Mouse (Mus musculus) left cerebral cortex, adult 8-10 months (tissue): Measurements from ENCODE around the gene Clba1. TPM values are rescaled to one million over a fixed set of nuclear protein-coding genes. Genes with fewer than 3 reads are reported as not detected.
A peak's percentile ranks its signal among the peaks of the same experiment; 100 is the strongest.

Experiments
- DNase-seq, 2 experiments: peaks; one replicate each; pipeline ENCODE4 v3.0.0; 2022; ENCODE audit warnings: low spot score in 2 of 2
- total RNA-seq, 4 experiments: library from RNA; stranded (reverse); gene quantifications; 2 replicates each; pipeline ENCODE4 v1.2.4; 2022

Clba1 gene
- total RNA-seq, 4 experiments from 2014 or later: 15.1 to 16.5 (median 16.1) TPM

DNA sequence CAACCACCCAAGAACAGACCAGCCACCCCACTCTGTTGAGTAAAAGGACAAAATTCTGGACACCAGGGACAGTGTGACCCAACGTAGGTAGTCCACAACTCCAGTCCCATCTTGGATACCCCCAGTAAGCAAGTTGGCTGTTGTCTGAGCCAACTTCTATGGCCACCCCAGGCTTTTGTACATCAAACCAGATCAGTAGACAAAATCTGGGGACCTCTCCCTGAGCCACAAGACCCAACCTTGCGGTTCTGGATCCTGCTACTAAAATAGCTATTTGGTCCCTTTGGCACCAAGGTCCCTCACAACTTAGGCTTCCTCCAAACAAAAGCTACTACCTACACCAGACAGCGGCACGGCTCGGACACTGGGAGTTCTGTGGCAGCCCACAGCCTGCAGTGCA, 13.7 kb upstream of the Clba1 start:
- no peak for DNase-seq

DNA sequence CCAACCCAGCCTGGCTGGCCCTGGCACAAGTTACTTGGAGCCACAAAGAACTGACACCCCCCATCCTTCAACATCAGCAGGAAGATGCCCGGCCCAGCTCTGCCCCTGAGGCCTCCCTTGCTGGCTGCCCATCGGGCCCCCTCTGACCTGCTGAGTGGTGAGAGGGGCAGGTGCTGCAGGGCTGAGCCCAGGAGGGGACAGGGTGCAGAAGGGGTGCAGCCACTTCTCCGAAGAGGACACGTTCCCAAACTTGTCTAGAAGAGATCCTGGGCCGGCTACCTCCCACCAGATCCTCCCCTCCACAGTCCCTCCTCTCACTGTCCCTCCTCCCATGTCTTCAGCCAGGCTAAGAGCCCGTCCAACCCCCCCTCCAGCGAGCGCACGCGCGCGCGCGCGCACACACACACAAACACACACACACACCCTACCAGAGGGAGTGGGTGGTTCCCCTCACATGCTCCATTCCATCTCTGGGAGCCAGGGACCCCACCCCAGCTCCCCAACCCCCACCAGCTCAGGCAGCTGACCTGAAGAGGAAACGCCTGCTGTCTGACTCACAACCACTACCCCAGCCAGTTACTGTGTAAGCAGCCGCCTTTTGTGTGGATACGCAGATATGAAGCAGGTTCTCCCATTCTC, 13.2 kb upstream of the Clba1 start:
- DNase-seq: no peak

DNA sequence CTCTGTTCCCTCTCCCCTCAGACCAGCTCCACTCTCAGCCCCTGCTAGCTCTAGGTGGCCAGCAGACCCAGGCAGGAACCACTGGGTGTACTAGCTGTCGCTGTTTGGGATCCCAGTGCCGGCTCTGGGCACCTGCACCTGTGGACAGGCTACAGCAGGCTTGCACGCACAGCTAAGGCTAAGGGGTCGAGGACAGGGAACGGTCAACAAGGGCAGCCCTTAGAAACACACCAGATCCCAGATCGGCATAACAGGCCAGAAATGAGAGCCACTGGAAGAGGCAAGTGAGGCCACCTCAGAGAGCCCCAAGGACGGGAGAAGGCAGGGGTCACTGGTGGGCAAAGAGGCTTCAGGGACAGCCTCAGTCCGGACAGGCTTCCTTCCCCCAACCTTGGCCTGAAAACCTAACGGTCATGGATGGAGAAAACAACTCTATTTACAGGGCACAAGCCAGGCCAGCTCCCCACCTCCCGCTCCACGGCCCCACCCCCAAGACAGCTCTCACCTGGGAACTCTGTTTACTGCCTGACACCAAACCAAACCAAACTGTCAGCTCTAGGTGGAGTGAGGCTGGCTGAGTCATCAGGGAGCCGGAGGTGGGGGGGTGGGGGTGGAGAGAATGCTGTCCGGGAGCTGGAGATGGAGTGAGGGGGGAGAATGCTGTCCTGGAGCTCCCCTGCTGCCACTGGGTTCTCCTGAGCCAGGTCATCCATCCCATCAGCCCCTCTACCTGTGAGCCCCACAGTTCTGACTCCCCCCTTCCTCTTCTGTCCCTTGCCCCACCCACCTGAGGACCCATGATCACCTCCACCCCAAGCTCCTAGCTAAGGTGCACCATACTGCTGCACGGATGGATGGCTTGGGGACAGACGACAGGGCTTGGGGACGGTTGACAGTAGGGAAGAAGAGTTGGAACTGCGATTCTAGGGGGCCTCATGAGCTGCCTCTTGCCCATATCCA, 11.9 kb upstream of the Clba1 start:
- DNase-seq: no peak

DNA sequence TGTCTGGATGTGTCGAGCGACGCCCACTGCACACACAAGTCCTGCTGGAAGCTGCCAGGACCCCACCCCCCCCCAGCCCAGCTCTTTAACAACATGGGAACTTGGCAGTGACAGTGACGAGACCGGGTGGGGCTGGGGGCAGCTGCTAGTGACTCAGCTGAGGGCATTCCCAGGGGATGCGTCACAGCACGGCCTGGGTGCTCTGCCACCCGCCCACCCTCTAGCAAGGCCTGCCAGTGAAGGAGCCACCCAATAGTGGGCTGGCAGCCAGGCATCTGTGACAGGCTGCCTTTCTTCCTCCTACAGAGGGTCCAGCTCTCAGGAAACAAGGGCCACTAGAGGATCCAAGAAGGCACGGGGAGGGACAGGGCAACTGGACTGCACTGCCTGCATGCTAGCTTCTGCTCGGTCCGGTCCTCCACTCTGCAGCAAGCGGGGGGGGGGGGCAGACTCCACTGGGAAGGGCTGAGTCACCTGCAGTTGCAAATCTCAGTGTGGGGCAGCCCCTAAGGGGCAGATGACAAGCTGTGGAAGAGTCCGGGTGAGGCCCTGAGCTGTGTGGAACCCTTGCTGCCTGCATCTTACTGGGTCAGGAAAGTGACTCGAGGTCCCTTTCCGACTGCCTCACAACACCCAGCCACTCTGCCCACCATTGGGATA, 10.9 kb upstream of the Clba1 start:
- peak in 1 of 2 experiments; percentile 84 for DNase-seq

DNA sequence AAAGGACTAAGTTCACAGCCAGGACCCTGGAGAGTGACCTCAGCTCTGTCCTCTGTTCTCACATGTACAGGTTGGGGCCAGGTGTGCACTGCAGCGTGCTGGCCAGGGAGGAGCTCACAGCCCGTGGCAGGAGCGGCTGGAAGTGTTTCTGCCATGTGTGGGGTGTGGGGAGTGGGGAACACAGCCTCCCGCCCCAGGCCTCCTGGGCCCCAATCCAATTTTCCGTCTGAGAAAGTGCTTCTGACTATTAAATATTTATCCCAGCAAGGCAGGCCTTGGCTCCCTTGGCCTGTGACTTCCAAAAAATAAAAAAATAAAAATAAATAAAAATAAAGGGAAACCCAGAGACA, 10.4 kb upstream of the Clba1 start:
- DNase-seq: no peak

DNA sequence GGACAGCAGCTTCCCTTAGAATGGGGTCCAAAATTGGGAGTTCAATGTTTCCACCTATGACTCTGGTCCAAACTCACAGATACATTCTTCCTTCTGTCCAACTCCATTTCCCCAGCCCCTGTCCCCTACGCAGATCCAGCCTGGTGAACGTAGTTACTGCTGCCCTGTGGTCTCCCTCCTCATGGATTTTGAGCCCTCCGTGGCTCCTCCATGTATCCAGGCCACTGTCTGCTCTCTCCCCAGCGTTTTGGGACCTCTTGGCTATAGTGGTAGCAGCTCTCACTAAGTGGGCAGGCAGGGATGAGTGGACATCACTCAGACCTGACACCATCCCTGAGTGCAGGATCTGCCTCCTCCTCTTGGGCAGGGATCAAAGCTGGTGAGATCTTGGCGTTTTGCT, 10.0 kb upstream of the Clba1 start:
- DNase-seq: no peak

DNA sequence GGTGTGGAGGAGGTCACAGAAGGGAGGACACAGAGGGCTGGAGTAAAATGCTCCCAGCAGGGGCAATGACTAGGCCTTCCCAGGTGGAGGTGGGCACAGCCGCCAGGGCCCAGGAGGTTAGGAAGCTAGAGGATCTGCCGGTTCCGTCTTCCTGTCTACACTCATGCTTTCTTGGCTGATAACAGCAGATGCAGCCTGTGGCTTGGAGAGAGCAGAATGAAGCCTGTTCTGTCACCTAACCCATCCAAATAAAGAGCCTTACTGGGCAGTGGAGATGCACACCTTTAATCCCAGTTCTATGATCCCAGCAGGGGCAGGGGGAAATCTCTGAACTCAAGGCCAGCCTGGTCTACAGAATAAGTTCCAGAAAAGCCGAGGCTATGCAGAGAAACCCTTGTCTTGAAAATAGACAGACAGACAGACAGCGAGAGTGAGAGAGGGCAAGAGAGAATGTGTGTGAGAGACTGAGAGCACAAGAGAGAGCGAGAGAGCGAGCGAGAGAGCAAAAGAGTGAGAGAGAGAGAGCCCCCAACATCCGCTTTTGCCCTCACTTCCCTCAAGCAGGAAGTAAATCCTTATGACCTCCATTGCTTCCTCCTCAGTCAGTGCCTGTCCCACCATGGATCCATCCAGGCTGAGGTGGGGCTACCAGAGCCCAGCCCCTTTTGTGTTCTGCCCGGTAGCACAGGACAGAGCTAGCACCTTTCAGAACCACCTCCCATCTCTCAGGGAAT, 9.3 kb upstream of the Clba1 start:
- DNase-seq: no peak

DNA sequence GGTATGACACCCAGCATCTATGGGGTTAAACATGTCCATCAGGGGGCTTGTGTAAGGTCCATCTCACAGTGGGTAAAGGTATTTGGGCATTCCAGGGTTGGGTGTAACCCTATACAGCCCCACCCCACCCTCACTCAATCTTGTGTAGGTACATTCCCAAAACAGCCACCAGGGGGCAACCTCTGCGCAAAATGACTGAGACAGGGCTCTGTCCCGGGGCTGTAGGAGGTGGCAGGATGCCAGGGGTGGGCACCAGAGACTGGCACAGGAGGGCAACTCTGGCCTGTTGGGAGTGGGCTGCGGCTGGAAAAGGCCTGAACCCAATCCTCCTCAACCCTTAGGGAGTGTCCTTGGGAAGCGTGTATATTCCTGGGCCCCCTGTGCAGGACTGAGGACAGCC, 8.3 kb upstream of the Clba1 start:
- DNase-seq: no peak

DNA sequence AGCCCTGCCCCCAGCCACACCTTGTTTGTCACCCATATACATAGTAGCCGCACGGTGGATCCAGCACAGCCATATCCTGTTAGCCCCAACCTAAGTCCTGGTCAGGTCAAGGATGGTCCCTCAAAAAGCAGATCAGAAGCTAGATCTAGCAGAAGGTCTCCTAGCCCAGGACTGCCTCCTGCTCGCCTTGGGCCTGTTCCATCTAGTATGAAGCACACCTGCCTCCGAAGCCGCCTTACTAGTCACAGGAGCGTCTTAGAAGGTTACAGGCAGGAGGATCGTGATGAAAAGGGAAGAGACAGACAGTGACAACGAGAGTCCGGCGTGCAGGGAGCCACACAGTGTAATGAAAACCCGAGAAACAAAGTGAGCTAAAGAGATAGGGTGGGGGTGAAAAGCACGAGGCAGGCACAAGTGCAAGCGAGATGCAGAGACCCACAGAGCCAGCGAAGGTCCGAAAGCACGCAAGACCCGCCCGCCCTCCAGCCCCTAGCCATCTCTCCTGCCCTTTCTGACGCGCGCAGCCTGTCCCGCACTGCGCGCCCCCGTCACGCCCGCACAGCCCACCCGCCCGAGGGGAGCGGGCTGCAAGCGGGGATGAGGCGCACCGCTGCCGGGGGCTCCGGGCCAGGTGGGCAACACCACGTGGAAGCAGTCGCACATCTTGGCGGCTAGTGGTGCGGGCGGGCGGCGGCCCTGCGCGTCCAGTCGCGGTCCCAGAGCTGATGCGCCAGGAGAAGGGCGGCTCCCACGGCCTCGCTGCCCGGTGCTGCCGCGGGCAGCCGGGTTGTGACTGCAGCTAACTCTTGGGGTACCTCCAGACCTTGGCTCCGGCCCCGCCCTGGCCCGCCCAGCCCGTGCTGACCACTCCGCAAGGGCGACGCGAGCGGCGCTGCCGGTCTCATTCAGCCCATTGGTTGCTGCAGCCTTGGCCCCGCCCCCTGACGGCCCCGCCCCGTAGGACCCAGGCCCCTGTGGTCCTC, 6.6 kb upstream of the Clba1 start, which contains the start of gene Ahnak2:
TSS of gene Ahnak2 (minus strand) at position 794 of the 983 bp plus-strand sequence.
- DNase-seq: no peak

DNA sequence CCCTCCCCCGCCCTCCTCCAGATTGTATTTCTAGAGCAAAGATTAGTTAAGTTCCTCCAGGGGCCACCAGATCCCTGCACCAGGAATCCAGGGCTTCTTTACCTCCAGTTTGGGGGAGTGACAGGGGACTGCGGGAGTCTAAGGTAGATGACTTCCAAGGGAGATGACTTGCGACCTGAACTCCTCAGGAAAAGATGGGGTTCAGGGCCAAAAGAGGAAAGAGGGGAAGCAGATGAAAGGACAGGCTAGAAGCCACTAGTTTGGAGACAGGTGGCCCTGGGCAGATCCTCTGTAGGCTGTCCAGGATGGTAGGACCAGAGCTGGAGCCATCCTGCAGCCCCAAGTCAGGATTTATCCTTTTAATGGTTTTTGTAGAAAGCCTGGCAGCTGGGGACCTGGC, 5.8 kb upstream of the Clba1 start:
- DNase-seq: no peak

DNA sequence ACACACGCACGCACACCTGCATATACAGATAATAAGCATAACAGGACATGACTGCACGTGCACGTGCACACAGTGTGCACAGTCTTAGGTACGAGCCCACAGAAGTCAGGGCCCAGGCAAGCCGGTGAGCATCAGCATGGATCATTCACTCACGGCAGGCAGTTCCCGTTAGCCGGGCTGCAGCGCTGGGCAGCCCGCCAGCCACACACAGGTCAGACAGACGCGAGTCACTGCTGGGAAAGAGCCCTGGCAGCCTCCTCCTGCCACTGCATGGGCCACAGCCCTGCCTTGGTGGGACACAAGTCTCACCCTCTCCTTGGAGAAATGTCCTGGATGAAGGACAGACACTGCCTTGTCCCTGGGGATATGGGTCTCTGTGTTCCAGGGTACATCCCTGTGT, 4.7 kb upstream of the Clba1 start:
- DNase-seq: no peak

DNA sequence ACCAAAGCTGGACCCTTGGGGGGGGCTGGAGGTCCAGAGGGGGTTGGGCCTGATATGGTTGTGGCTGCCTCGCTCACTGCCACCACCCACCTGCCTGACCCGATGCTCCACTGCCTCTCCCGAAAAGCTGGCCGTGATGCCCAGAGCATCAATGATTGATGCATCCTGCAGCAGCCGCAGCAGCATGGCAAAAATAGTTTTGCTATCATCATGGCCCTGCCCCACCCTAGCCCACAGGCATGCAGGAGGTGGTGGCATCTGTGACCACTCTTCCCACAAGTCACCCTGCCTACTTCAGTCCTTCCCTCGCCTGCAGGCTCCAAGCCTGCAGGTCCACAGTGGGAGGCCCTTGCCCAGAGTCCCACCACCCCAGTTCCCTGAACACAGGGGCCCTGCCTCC, 2.7 kb upstream of the Clba1 start:
- DNase-seq: no peak

DNA sequence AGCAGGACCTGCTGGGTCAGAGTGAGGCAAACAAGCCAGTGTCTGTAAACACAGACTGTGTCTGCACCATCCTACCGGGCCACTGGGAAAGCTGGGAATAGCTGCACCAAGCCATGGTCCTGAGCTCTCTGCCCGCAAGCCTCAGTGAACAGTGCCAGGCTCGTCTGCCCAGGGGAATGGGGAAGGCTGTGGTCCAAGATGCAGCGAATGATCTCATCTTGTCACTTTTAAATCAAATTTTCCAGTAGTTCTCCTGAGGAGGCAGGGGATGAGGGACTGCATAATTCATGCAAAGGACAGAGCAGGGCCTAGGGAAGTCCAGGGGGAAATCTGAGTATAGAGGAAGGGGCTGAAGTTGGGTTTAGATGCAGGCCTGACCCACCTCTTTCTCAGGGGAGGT, 941 bp upstream of the Clba1 start:
- DNase-seq: no peak

DNA sequence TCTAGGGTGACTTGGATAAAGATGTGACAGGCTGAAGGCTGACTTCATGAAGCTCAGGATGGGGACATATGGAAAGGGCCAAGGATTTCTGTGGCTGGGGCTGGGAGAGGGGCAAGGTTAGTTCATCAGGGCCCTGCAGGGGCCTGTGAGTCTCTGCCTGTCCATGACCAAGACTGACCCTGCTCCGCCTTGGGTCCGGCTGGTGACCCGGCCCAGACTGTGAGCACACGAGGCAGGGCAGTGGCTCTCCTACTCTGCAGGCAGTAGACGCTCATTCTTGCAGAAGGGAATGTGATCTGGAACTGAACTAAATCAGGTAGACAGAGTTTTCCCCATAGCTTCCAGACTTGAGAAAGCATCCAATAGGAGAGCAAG, 538 bp upstream of the Clba1 start:
- no peak for DNase-seq

DNA sequence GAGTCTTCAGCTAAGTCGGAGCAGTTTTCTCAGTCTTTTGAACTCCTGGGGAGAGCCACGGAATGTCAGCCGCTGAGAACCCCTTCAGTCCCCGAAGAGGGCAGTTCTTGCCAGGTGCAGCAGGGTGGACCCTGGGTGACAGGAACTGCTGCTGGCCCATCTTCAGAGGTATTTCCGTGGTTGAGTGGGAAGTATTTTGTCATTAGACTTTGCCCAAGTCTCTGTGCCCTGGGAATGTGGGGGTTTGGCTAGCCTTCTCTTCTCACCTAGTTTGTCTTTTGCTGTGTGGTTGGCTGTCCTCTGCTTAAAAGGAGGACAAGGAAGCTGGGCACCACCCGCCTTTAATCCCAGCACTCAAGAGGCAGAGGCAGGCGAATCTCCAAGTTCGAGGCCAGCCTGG, 904 bp downstream of the Clba1 start:
- no peak for DNase-seq

DNA sequence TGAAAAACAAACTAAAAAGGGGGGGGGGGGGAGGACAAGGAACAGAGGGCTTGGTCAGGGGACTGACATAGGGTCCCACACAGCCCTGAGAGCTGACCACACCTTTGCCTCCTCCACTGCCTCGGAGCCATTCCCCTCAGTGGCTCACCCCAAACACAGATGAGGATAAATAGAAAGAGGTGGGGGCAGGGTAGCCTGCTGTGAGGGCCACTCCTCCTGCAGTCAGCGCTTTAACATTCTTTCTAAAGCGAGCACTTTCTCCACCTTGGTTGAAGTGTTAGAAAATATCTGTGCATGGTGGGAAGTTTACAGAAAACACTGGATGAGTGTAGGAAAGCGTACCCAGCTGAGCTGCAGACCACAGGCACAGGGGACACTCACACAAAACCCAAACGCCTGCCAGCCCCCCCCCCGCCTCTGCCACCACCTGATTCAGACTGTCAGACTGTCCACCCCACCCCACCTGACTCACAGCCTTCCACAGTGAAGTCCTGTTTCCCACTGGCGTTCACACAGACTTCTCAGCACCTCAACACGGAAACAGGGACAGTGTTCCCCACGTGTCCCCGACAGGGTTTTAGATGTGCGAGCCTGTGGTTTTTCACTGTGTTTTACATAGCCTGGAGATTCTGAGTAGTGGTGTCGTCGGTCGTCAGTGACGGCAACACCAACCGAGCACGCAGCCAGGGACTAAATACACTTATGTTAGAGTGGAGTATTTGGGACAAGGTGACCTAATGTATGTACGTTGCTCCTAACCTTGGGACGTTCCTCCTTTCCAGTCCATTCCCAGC, 1.6 kb downstream of the Clba1 start:
- DNase-seq: no peak

DNA sequence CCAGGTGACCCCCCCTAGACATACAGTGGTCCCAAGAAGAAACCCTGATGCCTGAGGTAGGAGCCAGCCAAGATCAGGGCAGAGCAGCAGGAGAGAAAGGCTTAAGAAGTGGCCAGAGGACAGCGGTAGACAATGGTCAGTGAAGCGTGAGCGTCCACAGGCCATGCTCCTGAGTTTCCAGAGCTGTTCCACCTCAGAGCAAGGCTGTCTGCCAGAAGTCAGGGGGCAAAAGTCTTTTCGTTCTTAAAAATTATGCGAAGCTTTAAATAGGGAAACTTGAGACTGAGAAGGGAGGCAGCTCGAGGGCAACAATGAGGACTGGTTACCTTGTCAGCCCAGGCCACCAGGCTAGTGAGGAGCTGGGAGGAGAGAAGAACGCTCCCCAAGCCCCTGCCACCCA, 4.6 kb downstream of the Clba1 start:
- no peak for DNase-seq

DNA sequence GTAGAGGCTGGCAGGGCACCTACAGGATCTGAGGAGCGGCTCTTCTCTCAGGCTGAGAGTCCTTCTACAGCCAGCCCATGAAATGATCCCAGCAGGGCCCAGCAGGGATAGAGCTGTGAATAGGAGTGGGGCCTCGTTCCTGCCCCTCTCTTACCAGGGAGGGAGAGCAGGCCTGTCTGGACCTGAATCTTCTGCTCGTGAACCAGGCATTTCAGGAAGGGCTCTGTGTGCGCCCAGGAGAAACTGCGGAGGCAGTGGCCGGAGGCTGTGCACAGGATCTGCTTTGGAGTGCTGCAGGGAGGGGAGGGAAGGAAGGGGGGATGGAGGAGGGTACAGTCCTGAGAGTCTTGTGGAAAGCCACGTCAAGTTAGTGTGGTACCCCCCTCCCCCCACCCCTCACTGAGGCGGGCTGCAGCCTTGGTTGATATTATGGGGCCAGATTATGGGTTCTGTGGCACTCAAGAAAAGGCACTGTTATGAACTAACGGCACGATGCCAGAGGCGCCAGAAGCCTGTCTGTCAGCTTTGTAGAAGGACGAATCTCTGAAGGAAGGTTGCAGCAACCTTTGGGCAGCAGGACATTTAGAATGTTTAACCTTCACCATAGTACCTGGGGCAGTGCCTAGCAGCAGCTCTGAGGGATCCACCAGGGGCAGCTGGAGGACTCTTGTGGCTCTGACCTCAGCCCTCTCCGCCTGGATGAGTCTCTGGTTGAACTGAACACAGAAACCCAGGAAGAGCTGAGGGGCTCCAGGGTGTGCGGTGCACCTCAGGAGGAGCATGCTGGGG, 6.1 kb downstream of the Clba1 start:
- no peak for DNase-seq

DNA sequence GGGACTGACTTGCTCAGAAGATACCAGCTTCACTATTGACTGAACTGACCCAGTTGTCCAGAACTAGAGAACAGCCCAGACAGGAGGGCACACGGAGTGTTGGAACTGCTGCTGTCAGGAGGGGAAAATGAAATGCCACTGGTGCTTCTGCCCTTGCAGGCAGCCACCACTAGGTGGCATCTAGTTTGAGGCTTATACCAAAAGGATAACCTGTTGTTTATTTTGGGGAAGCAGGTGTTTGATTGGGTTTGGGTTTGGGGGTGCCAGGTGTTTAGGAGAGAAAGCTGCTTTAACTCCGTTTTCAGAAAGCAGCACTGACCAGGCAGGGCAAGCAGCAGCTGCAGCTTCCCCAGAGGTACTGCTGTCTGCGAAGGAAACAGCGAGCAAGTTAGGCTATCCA, 7.6 kb downstream of the Clba1 start:
- DNase-seq: no peak
